Mouse (Mus musculus): ENCODE results near the gene Ttc21b.

The Ttc21b gene

GRCm38 (mm10) chr2:66170721-66171120 lies 85.7 kb downstream of the Ttc21b start:
- DNase-seq: no peak

GRCm38 (mm10) chr2:66165025-66165424 lies 91.4 kb downstream of the Ttc21b start:
- DNase-seq: no peak

GRCm38 (mm10) chr2:66158140-66158915 lies 98.1 kb downstream of the Ttc21b start:
- no peak for DNase-seq

- no peak for DNase-seq
These were observed 105.0 kb downstream of the Ttc21b start for GRCm38 (mm10) chr2:66151436-66151835.

GRCm38 (mm10) chr2:66150531-66150930 lies 105.9 kb downstream of the Ttc21b start:
- DNase-seq: no peak

GRCm38 (mm10) chr2:66148654-66149230 lies 107.7 kb downstream of the Ttc21b start:
- no peak for DNase-seq

GRCm38 (mm10) chr2:66146473-66146872 lies 109.9 kb downstream of the Ttc21b start:
- DNase-seq: no peak

- no peak for DNase-seq
These were observed 111.6 kb downstream of the Ttc21b start for GRCm38 (mm10) chr2:66144770-66145169.

GRCm38 (mm10) chr2:66143284-66143683 lies 113.1 kb downstream of the Ttc21b start:
- no peak for DNase-seq

- DNase-seq: no peak
These were observed 113.7 kb downstream of the Ttc21b start for GRCm38 (mm10) chr2:66142711-66143110.

- no peak for DNase-seq
These were observed 114.1 kb downstream of the Ttc21b start for GRCm38 (mm10) chr2:66142268-66142667.

- DNase-seq: no peak
These were observed 116.2 kb downstream of the Ttc21b start for GRCm38 (mm10) chr2:66140246-66140645.
